Mouse (Mus musculus) lung, embryonic 16.5 days (tissue): Measurements from ENCODE around the gene Ccdc14. TPM values are rescaled to one million over a fixed set of nuclear protein-coding genes. Genes with fewer than 3 reads are reported as not detected.
"Not testable (repeated sequence)": the region's sequence is repeated elsewhere in the genome, so short reads cannot be mapped to it uniquely, and the experiment has no call there.

Experiments used
- ATAC-seq: fragments of 200-750 bp; cut with Nextera tagmentation; 2 replicates; pipeline ENCODE4 v1.8.0; 2017; ENCODE audit warnings: low read depth, mild to moderate bottlenecking, moderate library complexity
- H3K27ac ChIP-seq: fragments of 300-500 bp; sonication (generic); 2 replicates; pipeline ENCODE4 v1.5.1; 2014; ENCODE audit warnings: mild to moderate bottlenecking, control low read depth, low read length
- H3K27me3 ChIP-seq: fragments of 300-500 bp; sonication (generic); 2 replicates; pipeline ENCODE4 v1.6.1; 2014; ENCODE audit warnings: low read depth, low read length, mixed read lengths; ENCODE audit not compliant: control insufficient read depth, insufficient read depth
- H3K36me3 ChIP-seq: fragments of 300-500 bp; sonication (generic); 2 replicates; pipeline ENCODE4 v1.6.1; 2014; ENCODE audit warnings: low read length; ENCODE audit not compliant: control insufficient read depth, insufficient read depth
- H3K4me1 ChIP-seq: fragments of 300-500 bp; sonication (generic); replicated peaks from 2 replicates; pipeline ENCODE4 v1.6.1; 2014; ENCODE audit warnings: low read length, mixed read lengths; ENCODE audit not compliant: control insufficient read depth, insufficient read depth
- H3K4me2 ChIP-seq: fragments of 300-500 bp; sonication (generic); 2 replicates; pipeline ENCODE4 v1.6.1; 2014; ENCODE audit warnings: low read depth, low read length, control low read depth
- H3K4me3 ChIP-seq: fragments of 300-500 bp; sonication (generic); 2 replicates; pipeline ENCODE4 v1.5.1; 2014; ENCODE audit warnings: mild to moderate bottlenecking, low read length, control low read depth
- H3K9ac ChIP-seq: fragments of 300-500 bp; sonication (generic); 2 replicates; pipeline ENCODE4 v1.6.1; 2014; ENCODE audit warnings: low read length, control low read depth
- H3K9me3 ChIP-seq: fragments of 300-500 bp; sonication (generic); 2 replicates; pipeline ENCODE4 v1.6.1; 2016; ENCODE audit warnings: low read length; ENCODE audit not compliant: control insufficient read depth
- whole genome bisulfite sequencing: fragments of 180-500 bp; shearing (Covaris S2); extraction: QIAGEN DNeasy Blood & Tissue Kit; methylation state at CpG from one replicate; pipeline ENCODE4 v1.1.7; 2014; 5-methylcytosine and 5-hydroxymethylcytosine counted together
- polyA plus RNA-seq: library from polyadenylated mRNA; unstranded; fragments of >200 nt; fragmentation: Nextera tagmentation; extraction: Ambion mirVana; gene quantifications from 2 replicates; pipeline ENCODE4 v1.2.1, GENCODE M21; 2015

The Ccdc14 gene
- polyA plus RNA-seq, 1 experiment from 2014 or later, result 8.0 TPM

- Histone ChIP-seq H3K9me3 (no peaks in the 10 kb centered on the region), H3K27ac (peak overlapping the region; percentile 39), H3K4me1 (peaks cover 10% of the 10 kb centered on the region), H3K4me3 (no peak overlapping the region), H3K9ac (peak overlapping the region; percentile 51), H3K4me2 (no peak overlapping the region), H3K27me3 (no peaks in the 10 kb centered on the region), H3K36me3 (peaks cover 3% of the 10 kb centered on the region)
- WGBS, result 11% methylated on average over 7 of the region's 7 CpGs
- peak; percentile 86 for ATAC-seq
These were observed 9.9 kb downstream of the Ccdc14 start for GRCm38 (mm10) chr16:34700165-34700827.

- no peak overlapping the region for H3K4me2 ChIP-seq
- WGBS, result 48% methylated on average over 6 of the region's 6 CpGs
- peaks cover 10% of the 10 kb centered on the region for H3K4me1 ChIP-seq
- H3K27me3 ChIP-seq, result no peaks in the 10 kb centered on the region
- no peak overlapping the region for H3K4me3 ChIP-seq
- no peaks in the 10 kb centered on the region for H3K9me3 ChIP-seq
- peak; percentile 73 for ATAC-seq
- H3K9ac ChIP-seq, result 0 out of 2 replicates have a peak overlapping the region, but pooled peaks have one; percentile 24
- peak overlapping the region; percentile 36; the same call in 1 of the 2 replicates for H3K27ac ChIP-seq
- H3K36me3 ChIP-seq, result peaks cover 6% of the 10 kb centered on the region
These were observed 10.4 kb downstream of the Ccdc14 start for GRCm38 (mm10) chr16:34700828-34701216.

- peaks cover 3% of the 10 kb centered on the region for H3K4me1 ChIP-seq
- H3K27ac ChIP-seq, result peak overlapping the region; percentile 80
- WGBS, result 58% methylated on average over 2 of the region's 2 CpGs
- no peak overlapping the region for H3K9ac ChIP-seq
- H3K4me3 ChIP-seq, result no peak overlapping the region
- H3K4me2 ChIP-seq, result no peak overlapping the region
- ATAC-seq, result 0 out of 2 replicates have a peak, but pooled peaks have one; percentile 21
- no peaks in the 10 kb centered on the region for H3K27me3 ChIP-seq
- H3K36me3 ChIP-seq, result peaks cover 15% of the 10 kb centered on the region
- H3K9me3 ChIP-seq, result no peaks in the 10 kb centered on the region
These were observed 15.6 kb downstream of the Ccdc14 start for GRCm38 (mm10) chr16:34706019-34706418.

- Histone ChIP-seq H3K27me3 (no peaks in the 10 kb centered on the region), H3K4me3 (no peak overlapping the region), H3K9ac (no peak overlapping the region), H3K4me1 (no peaks in the 10 kb centered on the region), H3K9me3 (no peaks in the 10 kb centered on the region), H3K27ac (peak overlapping the region; percentile 80), H3K4me2 (no peak overlapping the region), H3K36me3 (peaks cover 15% of the 10 kb centered on the region)
- 46% methylated on average over 7 of the region's 7 CpGs for WGBS
- peak; percentile 79 for ATAC-seq
These were observed 16.1 kb downstream of the Ccdc14 start for GRCm38 (mm10) chr16:34706487-34706946.

- Histone ChIP-seq H3K4me2 (no peak overlapping the region), H3K27ac (no peak overlapping the region), H3K9me3 (no peaks in the 10 kb centered on the region), H3K4me1 (no peaks in the 10 kb centered on the region), H3K4me3 (no peak overlapping the region), H3K9ac (no peak overlapping the region), H3K36me3 (peaks cover 12% of the 10 kb centered on the region), H3K27me3 (no peaks in the 10 kb centered on the region)
- ATAC-seq, result no peak
- WGBS, result 76% methylated on average over 3 of the region's 3 CpGs
These were observed 21.1 kb downstream of the Ccdc14 start for GRCm38 (mm10) chr16:34711481-34711880.

- H3K36me3 ChIP-seq, result peaks cover 16% of the 10 kb centered on the region
- no peak overlapping the region for H3K27ac ChIP-seq
- ATAC-seq, result no peak
- H3K4me1 ChIP-seq, result no peaks in the 10 kb centered on the region
- H3K4me2 ChIP-seq, result no peak overlapping the region
- H3K9me3 ChIP-seq, result no peaks in the 10 kb centered on the region
- no peak overlapping the region for H3K4me3 ChIP-seq
- 82% methylated on average over 3 of the region's 3 CpGs for WGBS
- H3K9ac ChIP-seq, result no peak overlapping the region
- no peaks in the 10 kb centered on the region for H3K27me3 ChIP-seq
These were observed 34.7 kb downstream of the Ccdc14 start for GRCm38 (mm10) chr16:34725156-34725555.

GRCm38 (mm10) chr16:34728610-34729009, 38.2 kb downstream of the Ccdc14 start:
- not testable (repeated sequence) for H3K27ac ChIP-seq, H3K9ac ChIP-seq, H3K4me2 ChIP-seq, H3K4me3 ChIP-seq, H3K4me1 ChIP-seq, H3K36me3 ChIP-seq, H3K27me3 ChIP-seq, H3K9me3 ChIP-seq, ATAC-seq

- H3K27ac ChIP-seq, result no peak overlapping the region
- ATAC-seq, result no peak
These were observed 39.0 kb downstream of the Ccdc14 start for GRCm38 (mm10) chr16:34729371-34729770.

GRCm38 (mm10) chr16:34738656-34739233, 48.3 kb downstream of the Ccdc14 start:
- WGBS, result 85% methylated on average over 4 of the region's 4 CpGs
- no peaks in the 10 kb centered on the region for H3K4me1 ChIP-seq
- H3K4me3 ChIP-seq, result no peak overlapping the region
- no peaks in the 10 kb centered on the region for H3K27me3 ChIP-seq
- no peak overlapping the region for H3K27ac ChIP-seq
- H3K9me3 ChIP-seq, result no peaks in the 10 kb centered on the region
- no peak overlapping the region for H3K9ac ChIP-seq
- no peak overlapping the region for H3K4me2 ChIP-seq
- no peaks in the 10 kb centered on the region for H3K36me3 ChIP-seq
- no peak for ATAC-seq

More at GRCm38 (mm10) chr16:34729371-34729770, 39.0 kb downstream of the Ccdc14 start:
- Histone ChIP-seq H3K9me3 (no peaks in the 10 kb centered on the region), H3K9ac (no peak overlapping the region), H3K4me1 (no peaks in the 10 kb centered on the region), H3K4me2 (no peak overlapping the region), H3K36me3 (peaks cover 2% of the 10 kb centered on the region; the same call in 1 of the 2 replicates), H3K4me3 (no peak overlapping the region), H3K27me3 (no peaks in the 10 kb centered on the region)
- WGBS, result 86% methylated on average over 1 of the region's 1 CpGs
